Mouse (Mus musculus) midbrain, postnatal 0 days (tissue): ENCODE data around the gene Il12rb2. TPM values are rescaled to one million over a fixed set of nuclear protein-coding genes. Genes with fewer than 3 reads are reported as not detected.

ENCODE experiments used
- ATAC-seq: fragments of 200-750 bp; cut with Nextera tagmentation; 2 replicates; pipeline ENCODE4 v1.8.0; 2017; ENCODE audit warnings: moderate number of reproducible peaks, mild to moderate bottlenecking, moderate TSS enrichment, moderate library complexity; ENCODE audit not compliant: low FRiP score
- DNase-seq: peaks from one replicate; pipeline ENCODE4 v3.0.0-alpha.2; 2015; ENCODE audit warnings: low spot score
- H3K27ac ChIP-seq: fragments of 300-500 bp; sonication (generic); 2 replicates; pipeline ENCODE4 v1.5.1; 2014; ENCODE audit warnings: low read depth, mild to moderate bottlenecking, low read length, mixed read lengths
- H3K27me3 ChIP-seq: fragments of 300-500 bp; sonication (generic); 2 replicates; pipeline ENCODE4 v1.6.1; 2014; ENCODE audit warnings: low read length, control low read depth, mixed read lengths; ENCODE audit not compliant: insufficient read depth
- H3K36me3 ChIP-seq: fragments of 300-500 bp; sonication (generic); 2 replicates; pipeline ENCODE4 v1.6.1; 2014; ENCODE audit warnings: low read length, control low read depth, mixed read lengths; ENCODE audit not compliant: insufficient read depth
- H3K4me1 ChIP-seq: fragments of 300-500 bp; sonication (generic); 2 replicates; pipeline ENCODE4 v1.6.1; 2014; ENCODE audit warnings: mild to moderate bottlenecking, control low read depth, antibody characterized with exemption, low read length, mixed read lengths; ENCODE audit not compliant: insufficient read depth
- H3K4me2 ChIP-seq: fragments of 300-500 bp; sonication (generic); 2 replicates; pipeline ENCODE4 v1.6.1; 2014; ENCODE audit warnings: low read depth, mild to moderate bottlenecking, low read length, mixed read lengths; ENCODE audit not compliant: poor library complexity, severe bottlenecking
- H3K4me3 ChIP-seq: fragments of 300-500 bp; sonication (generic); 2 replicates; pipeline ENCODE4 v1.5.1; 2014; ENCODE audit warnings: low read depth, mild to moderate bottlenecking, low read length, moderate library complexity
- H3K9ac ChIP-seq: fragments of 300-500 bp; sonication (generic); replicated peaks from 2 replicates; pipeline ENCODE4 v1.6.1; 2014; ENCODE audit warnings: mild to moderate bottlenecking, low read length, moderate library complexity, mixed read lengths; ENCODE audit not compliant: poor library complexity, severe bottlenecking
- H3K9me3 ChIP-seq: fragments of 300-500 bp; sonication (generic); 2 replicates; pipeline ENCODE4 v1.6.1; 2016; ENCODE audit warnings: low read length, control low read depth
- CTCF ChIP-seq: IDR thresholded peaks from 2 replicates; pipeline ENCODE4 v1.5.1; 2016; ENCODE audit warnings: antibody characterized with exemption, mild to moderate bottlenecking
- WGBS: fragments of 180-500 bp; shearing (Covaris S2); extraction: QIAGEN DNeasy Blood & Tissue Kit; methylation state at CpG from one replicate; pipeline ENCODE4 v1.1.7; 2014; 5-methylcytosine and 5-hydroxymethylcytosine counted together
- polyA plus RNA-seq: library from polyadenylated mRNA; unstranded; fragments of >200 nt; fragmentation: Nextera tagmentation; extraction: Ambion mirVana; gene quantifications from 2 replicates; pipeline ENCODE4 v1.2.1, GENCODE M21; 2015
- total RNA-seq: library from RNA; depleted of rRNA; stranded (reverse); fragments of >200 nt; gene quantifications from 2 replicates; pipeline ENCODE4 v1.2.3, GENCODE M21; 2014; rRNA removed

Gene Il12rb2
- total RNA-seq (0.22 and 0.24 TPM in 2 replicates), polyA plus RNA-seq (0.07 TPM in 1 of 2 replicates, not detected in the other)

DNA sequence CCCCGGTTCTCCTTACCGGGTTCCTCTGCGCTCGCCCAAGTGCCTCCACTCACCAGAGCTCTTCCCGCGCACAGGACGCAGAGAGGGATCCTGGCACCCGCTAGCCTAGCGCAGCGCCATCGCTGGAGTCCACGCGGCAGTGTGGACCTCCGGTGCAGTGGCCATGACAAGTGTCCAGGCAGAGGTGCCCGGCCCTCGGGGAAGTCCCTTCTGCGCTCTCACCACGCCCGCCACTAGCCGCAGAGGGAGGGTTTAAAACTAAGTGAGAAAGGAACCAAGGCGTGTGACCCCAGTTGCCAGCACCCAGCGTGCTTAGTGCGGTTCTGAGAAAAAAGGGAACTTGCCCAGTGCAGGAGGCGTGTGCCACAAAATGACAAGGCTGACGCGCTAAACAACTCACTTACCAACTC lies at the start of gene Il12rb2:
Gene Il12rb2, minus strand, starts transcription at position 207 of the 410 bp plus-strand sequence.
- no peaks in the 10 kb centered on the region; the same call in 1 of the 2 replicates for H3K4me1 ChIP-seq
- H3K9ac ChIP-seq: no peak within 1 kb of the TSS
- H3K27ac ChIP-seq: no peak within 1 kb of the TSS
- no peak for TF ChIP-seq CTCF
- H3K36me3 ChIP-seq: no peaks in the 10 kb centered on the region
- peak within 1 kb of the TSS; percentile 30 for H3K4me3 ChIP-seq
- no peaks in the 10 kb centered on the region for H3K27me3 ChIP-seq
- H3K4me2 ChIP-seq: peak within 1 kb of the TSS; percentile 59
- WGBS: 3% methylated on average over 26 of the region's 26 CpGs
- H3K9me3 ChIP-seq: no peaks in the 10 kb centered on the region
- peak; percentile 0 for DNase-seq
- 0 out of 2 replicates have a peak, but pooled peaks have one; percentile 13 for ATAC-seq

DNA sequence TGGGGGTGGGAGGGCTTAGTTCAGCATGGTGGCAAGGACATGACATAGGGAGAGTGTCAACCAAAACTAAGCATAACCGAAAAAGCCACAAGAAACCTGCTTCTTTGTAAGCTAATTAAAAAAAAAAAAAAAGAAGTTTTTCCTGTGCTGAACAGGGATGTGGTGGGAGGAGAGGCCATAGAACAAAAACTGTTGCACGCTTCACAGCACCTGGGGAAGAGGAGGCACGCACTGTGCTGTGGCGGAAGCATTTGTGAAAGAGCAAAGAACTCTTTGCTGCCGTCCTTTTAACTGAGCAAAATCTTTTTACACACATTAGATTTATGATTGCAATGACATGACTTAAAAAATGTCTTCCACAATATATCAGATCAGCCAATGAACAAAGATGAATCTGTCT lies 45.8 kb upstream of the Il12rb2 start:
- H3K36me3 ChIP-seq: no peaks in the 10 kb centered on the region
- no peak overlapping the region for H3K4me2 ChIP-seq
- DNase-seq (no peak), ATAC-seq (no peak)
- WGBS: 54% methylated on average over 5 of the region's 5 CpGs
- no peak overlapping the region for H3K27ac ChIP-seq
- no peak overlapping the region for H3K9ac ChIP-seq
- no peak for TF ChIP-seq CTCF
- H3K4me1 ChIP-seq: no peaks in the 10 kb centered on the region
- no peaks in the 10 kb centered on the region for H3K9me3 ChIP-seq
- H3K4me3 ChIP-seq: no peak overlapping the region
- H3K27me3 ChIP-seq: no peaks in the 10 kb centered on the region

DNA sequence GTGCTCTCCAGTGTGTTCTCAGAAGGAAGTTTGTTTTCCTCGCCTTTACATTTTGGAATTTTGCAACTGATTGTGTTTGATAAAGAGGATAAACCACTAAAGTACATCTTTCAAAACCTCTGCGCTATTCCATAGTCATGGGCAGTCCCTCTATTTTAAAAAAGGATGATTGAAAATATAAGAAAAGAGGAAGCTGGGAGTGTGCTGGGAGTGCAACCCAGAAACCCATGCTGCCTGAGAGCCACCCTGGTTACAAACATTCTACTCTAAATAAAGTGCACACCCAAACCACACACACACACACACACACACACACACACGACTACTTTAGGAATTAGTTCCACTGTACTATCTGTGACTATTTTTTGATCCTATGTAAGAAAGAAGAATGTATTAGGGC lies 40.6 kb upstream of the Il12rb2 start:
- TF ChIP-seq CTCF: no peak

GRCm38 (mm10) chr6:67415276-67415675 lies 39.3 kb upstream of the Il12rb2 start:
- no peak overlapping the region for H3K4me3 ChIP-seq
- H3K27me3 ChIP-seq: no peaks in the 10 kb centered on the region
- H3K4me2 ChIP-seq: no peak overlapping the region
- DNase-seq: no peak
- TF ChIP-seq CTCF: no peak
- no peak for ATAC-seq
- H3K9ac ChIP-seq: no peak overlapping the region
- H3K9me3 ChIP-seq: no peaks in the 10 kb centered on the region
- no peak overlapping the region for H3K27ac ChIP-seq
- WGBS: 87% methylated on average over 5 of the region's 5 CpGs
- no peaks in the 10 kb centered on the region for H3K36me3 ChIP-seq
- H3K4me1 ChIP-seq: no peaks in the 10 kb centered on the region

More for the DNA sequence above, 40.6 kb upstream of the Il12rb2 start:
- no peak overlapping the region for H3K4me2 ChIP-seq
- no peak overlapping the region for H3K4me3 ChIP-seq
- no peak overlapping the region for H3K27ac ChIP-seq
- no peaks in the 10 kb centered on the region for H3K4me1 ChIP-seq
- no peaks in the 10 kb centered on the region for H3K27me3 ChIP-seq
- no peaks in the 10 kb centered on the region for H3K36me3 ChIP-seq
- no peak overlapping the region for H3K9ac ChIP-seq
- no peaks in the 10 kb centered on the region for H3K9me3 ChIP-seq
- DNase-seq (no peak), ATAC-seq (no peak)
- 86% methylated on average over 3 of the region's 3 CpGs for WGBS

- Histone ChIP-seq H3K36me3 (no peaks in the 10 kb centered on the region), H3K9me3 (no peaks in the 10 kb centered on the region), H3K27ac (no peak overlapping the region), H3K4me1 (no peaks in the 10 kb centered on the region), H3K27me3 (no peaks in the 10 kb centered on the region), H3K4me3 (no peak overlapping the region), H3K9ac (no peak overlapping the region), H3K4me2 (no peak overlapping the region)
- ATAC-seq (no peak), DNase-seq (no peak)
- TF ChIP-seq CTCF: no peak
- 75% methylated on average over 2 of the region's 2 CpGs for WGBS
Measured at GRCm38 (mm10) chr6:67413378-67413777, 37.4 kb upstream of the Il12rb2 start.

DNA sequence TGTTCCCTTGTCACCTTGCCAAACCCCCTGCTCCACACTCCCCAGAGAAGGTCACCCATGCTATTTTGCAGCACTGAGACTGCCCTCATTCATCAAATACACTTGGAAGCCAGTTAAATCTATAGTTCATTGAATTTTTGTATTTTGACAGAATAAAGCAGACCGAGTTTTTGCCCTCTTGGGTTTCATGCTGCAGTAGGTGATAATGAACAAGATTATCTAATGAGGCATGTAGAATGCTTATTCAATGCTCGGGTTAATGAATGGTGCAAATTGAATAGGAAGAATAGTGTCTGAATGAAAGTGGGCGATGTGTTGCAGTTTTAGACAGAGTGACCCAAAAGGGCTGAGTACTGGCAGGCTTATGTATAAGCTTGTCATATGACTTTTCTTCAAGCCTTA lies 29.3 kb upstream of the Il12rb2 start:
- no peak overlapping the region for H3K9ac ChIP-seq
- DNase-seq: peak; percentile 14
- no peaks in the 10 kb centered on the region for H3K9me3 ChIP-seq
- no peak overlapping the region for H3K27ac ChIP-seq
- no peak overlapping the region for H3K4me3 ChIP-seq
- no peak overlapping the region for H3K4me2 ChIP-seq
- no peak for TF ChIP-seq CTCF
- H3K36me3 ChIP-seq: no peaks in the 10 kb centered on the region
- no peaks in the 10 kb centered on the region for H3K4me1 ChIP-seq
- no peak for ATAC-seq
- WGBS: 48% methylated on average over 3 of the region's 3 CpGs
- no peaks in the 10 kb centered on the region for H3K27me3 ChIP-seq
